Mouse (Mus musculus) megakaryocyte, embryonic 14.5 days (primary cell): ENCODE measurements at regions not wholly inside any gene's neighbourhood (a gene's known extent, or its start where the extent isn't known, plus 50 kb on each side); places are given as distances from the start of the nearest gene placed in this dataset.

Experiments used
- FLI1 ChIP-seq: IDR thresholded peaks from 2 replicates; pipeline ENCODE4 v1.6.1; 2012; ENCODE audit warnings: low read length, inconsistent platforms, mixed read lengths
- GATA1 ChIP-seq: IDR thresholded peaks from 3 replicates; pipeline ENCODE4 v1.6.1; 2012; ENCODE audit warnings: mixed read lengths, low read length, inconsistent platforms, borderline replicate concordance

DNA sequence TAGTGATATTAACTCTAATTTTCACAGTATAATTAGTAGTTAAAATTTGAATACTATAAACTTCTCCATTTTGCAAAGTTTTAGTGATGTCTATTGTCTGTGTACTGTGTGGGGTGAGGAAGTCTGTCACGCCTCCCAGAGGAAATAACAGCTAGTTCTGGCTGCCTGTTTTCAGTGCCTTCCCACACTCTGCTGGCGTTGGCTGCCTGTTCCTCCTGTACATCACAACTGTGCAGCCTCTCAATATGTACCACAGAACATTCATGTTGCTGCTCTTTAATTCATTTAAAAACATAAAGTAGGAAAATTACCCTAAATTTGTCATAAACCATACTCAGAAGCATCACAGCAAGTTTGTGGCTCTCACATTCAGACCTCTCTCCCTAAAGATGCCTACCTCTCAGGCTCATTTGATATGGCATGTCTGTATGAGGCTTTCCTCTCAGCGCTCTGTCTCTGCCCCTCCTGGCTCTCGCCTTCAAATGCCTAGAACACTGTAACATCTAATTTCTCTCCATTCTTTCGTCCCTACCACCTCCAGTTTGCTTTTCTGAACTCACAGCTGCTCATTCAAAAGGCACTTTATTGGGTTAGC, 239.7 kb upstream of the Zic4 start:
- TF ChIP-seq FLI1 (no peak), GATA1 (no peak)
